Mouse (Mus musculus): ENCODE measurements around the gene Kcnip3.

GRCm38 (mm10) chr2:127496321-127496720 lies 25.6 kb downstream of the Kcnip3 start:
- TF ChIP-seq POLR2A (IDR thresholded peaks at IDR 0.05; ENCODE audit: low read depth, low read length): no peak
- no peak for TF ChIP-seq CTCF (conservative IDR thresholded peaks at IDR 0.05; ENCODE audit: insufficient read depth, insufficient read length, low read depth, low read length)
